Mouse (Mus musculus): ENCODE data around the gene Fam43b.

DNA sequence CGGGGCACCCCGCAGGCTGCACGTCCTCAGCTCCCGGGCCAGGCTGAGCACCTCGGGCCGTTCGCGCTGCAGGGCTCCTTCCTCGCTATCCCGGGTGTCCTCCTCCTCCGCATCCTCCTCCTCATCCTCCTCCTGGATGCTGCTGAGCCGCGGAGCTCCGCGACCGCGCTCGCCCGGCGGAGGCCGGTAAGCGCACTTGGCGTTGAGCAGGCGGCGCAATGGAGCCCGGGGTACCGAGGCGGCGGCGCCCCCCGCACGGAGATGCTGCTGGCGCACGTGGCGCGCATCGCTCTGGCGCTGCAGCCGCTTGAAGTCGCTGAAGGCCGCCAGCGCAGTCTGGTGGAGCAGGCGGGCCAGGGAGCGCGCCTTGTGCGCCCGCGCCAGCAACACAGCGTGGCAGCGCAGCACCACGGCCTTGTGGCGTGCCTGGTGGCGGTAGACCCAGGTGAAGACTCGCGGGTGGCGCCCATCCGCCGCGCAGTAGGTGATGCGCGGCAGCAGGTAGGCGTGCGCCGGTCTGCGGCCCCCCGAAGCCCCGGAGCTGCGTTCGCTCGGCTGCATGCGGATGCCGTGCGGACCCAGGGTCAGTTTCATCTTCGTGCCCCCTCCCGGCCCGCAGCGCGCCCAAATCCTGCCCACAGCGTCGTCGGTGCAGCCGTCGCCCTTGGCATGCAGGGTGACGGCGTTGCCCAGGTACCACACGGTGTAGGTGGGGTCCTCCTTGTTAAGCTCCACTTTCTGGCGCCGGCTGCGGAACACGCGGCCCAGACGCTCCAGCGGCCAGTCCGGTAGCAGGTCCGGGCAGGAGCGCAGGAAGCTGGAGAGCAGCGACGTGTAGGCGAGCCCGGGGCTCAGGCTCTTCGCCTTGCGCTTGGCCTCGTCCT lies 999 bp downstream of the Fam43b start:
- TF ChIP-seq CTCF (conservative IDR thresholded peaks at IDR 0.05; ENCODE audit: insufficient read depth, insufficient read length, low read depth, low read length): no peak
- TF ChIP-seq POLR2A (IDR thresholded peaks at IDR 0.05; ENCODE audit: low read depth, low read length): no peak
